Mouse (Mus musculus): Measurements from ENCODE around the gene Man1c1.

DNA sequence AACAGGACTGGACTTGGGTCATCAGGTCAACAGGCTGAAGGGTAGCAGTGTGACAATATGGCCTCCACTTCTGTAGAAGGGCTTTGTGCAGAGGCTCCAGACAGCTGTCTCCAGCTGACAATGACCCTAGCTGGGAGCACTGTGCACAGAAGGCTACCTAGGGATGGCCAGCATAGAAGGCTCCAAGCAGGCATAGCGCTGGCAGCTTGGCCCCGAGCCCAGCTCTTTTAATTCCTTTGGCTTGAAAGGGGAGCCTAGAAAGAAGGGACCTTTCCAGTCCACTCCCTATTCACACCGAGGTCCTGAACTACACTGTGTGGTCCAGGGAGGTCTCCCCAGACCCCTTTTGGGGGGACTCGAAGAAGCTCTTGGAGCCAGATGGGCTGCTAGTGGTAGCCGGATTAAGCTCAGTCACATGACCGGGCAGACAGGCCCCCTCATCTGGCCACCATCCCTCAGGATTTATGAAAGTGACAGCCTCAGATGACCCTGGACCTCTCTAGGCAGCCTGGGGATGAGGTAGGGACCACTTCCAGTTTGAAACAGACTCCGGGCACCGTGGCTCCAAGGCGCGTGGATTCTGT is 165.0 kb downstream of the Man1c1 start:
- TF ChIP-seq POLR2A (IDR thresholded peaks at IDR 0.05; ENCODE audit: low read depth, low read length): no peak
- TF ChIP-seq CTCF (conservative IDR thresholded peaks at IDR 0.05; ENCODE audit: insufficient read depth, insufficient read length, low read depth, low read length): no peak

Data from kidney, adult 2 months (tissue).